Mouse (Mus musculus) heart, embryonic 14.5 days (tissue): ENCODE measurements around the gene Prkg2. TPM values are rescaled to one million over a fixed set of nuclear protein-coding genes. Genes with fewer than 3 reads are reported as not detected.

Experiments
- ATAC-seq: fragments of 200-750 bp; cut with Nextera tagmentation; 2 replicates; pipeline ENCODE4 v1.8.0; 2017; ENCODE audit warnings: low read depth, moderate TSS enrichment; ENCODE audit not compliant: insufficient number of reproducible peaks, insufficient read depth, low FRiP score
- H3K27ac ChIP-seq, 2 experiments: fragments of 200-500 bp in 1 of 2; fragments of 300-500 bp in 1 of 2; sonication (generic) in 1 of 2; replicated peaks in 1 of 2; 2 replicates each; pipeline ENCODE4 v1.5.1; 2012 to 2014; ENCODE audit warnings: low read depth in 2 of 2, low read length in 2 of 2, control low read depth in 1 of 2, mild to moderate bottlenecking in 1 of 2, mixed read lengths in 1 of 2; ENCODE audit not compliant: control insufficient read depth in 1 of 2, insufficient read depth in 1 of 2
- H3K27me3 ChIP-seq: fragments of 300-500 bp; sonication (generic); 2 replicates; pipeline ENCODE4 v1.6.1; 2014; ENCODE audit warnings: mild to moderate bottlenecking, low read length, control low read depth; ENCODE audit not compliant: control insufficient read depth, insufficient read depth
- H3K36me3 ChIP-seq: fragments of 300-500 bp; sonication (generic); 2 replicates; pipeline ENCODE4 v1.6.1; 2014; ENCODE audit warnings: mild to moderate bottlenecking, control low read depth, low read length, mixed read lengths; ENCODE audit not compliant: control insufficient read depth, insufficient read depth
- H3K4me1 ChIP-seq, 2 experiments: fragments of 200-500 bp in 1 of 2; fragments of 300-500 bp in 1 of 2; sonication (generic) in 1 of 2; 2 replicates each; pipeline ENCODE4 v1.6.1; 2012 to 2014; ENCODE audit warnings: low read length in 2 of 2, control low read depth in 1 of 2, mixed read lengths in 1 of 2; ENCODE audit not compliant: control insufficient read depth in 2 of 2, insufficient read depth in 2 of 2
- H3K4me2 ChIP-seq: fragments of 300-500 bp; sonication (generic); 2 replicates; pipeline ENCODE4 v1.6.1; 2014; ENCODE audit warnings: mild to moderate bottlenecking, low read length
- H3K4me3 ChIP-seq, 2 experiments: fragments of 200-500 bp in 1 of 2; fragments of 300-500 bp in 1 of 2; sonication (generic) in 1 of 2; 2 replicates each; pipeline ENCODE4 v1.5.1; 2012 to 2014; ENCODE audit warnings: low read length in 2 of 2, mild to moderate bottlenecking in 2 of 2, control low read depth in 1 of 2, low read depth in 1 of 2, moderate library complexity in 1 of 2; ENCODE audit not compliant: control insufficient read depth in 1 of 2, insufficient read depth in 1 of 2
- H3K9ac ChIP-seq: fragments of 300-500 bp; sonication (generic); 2 replicates; pipeline ENCODE4 v1.6.1; 2014; ENCODE audit warnings: mild to moderate bottlenecking, low read length
- H3K9me3 ChIP-seq: fragments of 300-500 bp; sonication (generic); 2 replicates; pipeline ENCODE4 v1.6.1; 2016; ENCODE audit warnings: low read length, control low read depth; ENCODE audit not compliant: control insufficient read depth
- WGBS: fragments of 180-500 bp; shearing (Covaris S2); extraction: QIAGEN DNeasy Blood & Tissue Kit; methylation state at CpG from one replicate; pipeline ENCODE4 v1.1.7; 2014; 5-methylcytosine and 5-hydroxymethylcytosine counted together
- polyA plus RNA-seq: library from polyadenylated mRNA; unstranded; fragments of >200 nt; fragmentation: Nextera tagmentation; extraction: Ambion mirVana; gene quantifications from 2 replicates; pipeline ENCODE4 v1.2.1, GENCODE M21; 2014

The Prkg2 gene
- polyA plus RNA-seq, 1 experiment from 2014 or later: 0.24 TPM

GRCm38 (mm10) chr5:98900926-98901325 is 136.2 kb downstream of the Prkg2 start:
- 82% methylated on average over 5 of the region's 5 CpGs for WGBS
- no peak overlapping the region for H3K9ac ChIP-seq
- H3K9me3 ChIP-seq: no peaks in the 10 kb centered on the region
- H3K4me3 ChIP-seq: no peak overlapping the region
- no peak overlapping the region for H3K4me2 ChIP-seq
- ATAC-seq: no peak
- no peaks in the 10 kb centered on the region for H3K36me3 ChIP-seq
- H3K27me3 ChIP-seq: no peaks in the 10 kb centered on the region
- no peaks in the 10 kb centered on the region for H3K4me1 ChIP-seq
- no peak overlapping the region for H3K27ac ChIP-seq

- ATAC-seq: no peak
- no peaks in the 10 kb centered on the region for H3K9me3 ChIP-seq
- no peak overlapping the region for H3K27ac ChIP-seq
- no peaks in the 10 kb centered on the region for H3K36me3 ChIP-seq
- no peaks in the 10 kb centered on the region for H3K27me3 ChIP-seq
- no peak overlapping the region for H3K4me2 ChIP-seq
- no peak overlapping the region for H3K9ac ChIP-seq
- H3K4me1 ChIP-seq: no peaks in the 10 kb centered on the region
- H3K4me3 ChIP-seq: no peak overlapping the region
Measured at GRCm38 (mm10) chr5:98897946-98898345, 139.2 kb downstream of the Prkg2 start.

DNA sequence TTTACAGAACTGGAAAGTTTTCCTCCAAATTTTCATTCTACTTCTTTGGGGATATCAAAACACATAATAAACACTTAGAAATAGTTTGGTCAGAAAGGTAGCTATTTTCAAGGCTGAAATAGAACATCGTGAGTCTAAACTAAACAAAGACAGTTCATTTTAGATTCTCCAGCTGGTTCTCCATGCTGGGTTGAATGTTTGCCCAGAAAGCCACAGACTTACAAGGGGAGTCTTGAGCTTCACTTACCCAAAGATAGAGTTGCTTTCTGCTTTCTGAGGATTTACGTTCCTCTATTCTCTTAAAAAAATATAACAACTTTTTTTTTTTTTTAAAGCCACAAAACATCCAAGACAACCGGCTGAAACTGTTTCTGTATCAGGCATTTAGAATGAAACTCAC is 142.9 kb downstream of the Prkg2 start:
- no peaks in the 10 kb centered on the region for H3K27me3 ChIP-seq
- no peak for ATAC-seq
- no peak overlapping the region for H3K4me2 ChIP-seq
- H3K4me1 ChIP-seq: no peaks in the 10 kb centered on the region
- H3K9ac ChIP-seq: no peak overlapping the region
- H3K27ac ChIP-seq: no peak overlapping the region
- H3K36me3 ChIP-seq: no peaks in the 10 kb centered on the region
- no peaks in the 10 kb centered on the region for H3K9me3 ChIP-seq
- 87% methylated on average over 3 of the region's 3 CpGs for WGBS
- no peak overlapping the region for H3K4me3 ChIP-seq

DNA sequence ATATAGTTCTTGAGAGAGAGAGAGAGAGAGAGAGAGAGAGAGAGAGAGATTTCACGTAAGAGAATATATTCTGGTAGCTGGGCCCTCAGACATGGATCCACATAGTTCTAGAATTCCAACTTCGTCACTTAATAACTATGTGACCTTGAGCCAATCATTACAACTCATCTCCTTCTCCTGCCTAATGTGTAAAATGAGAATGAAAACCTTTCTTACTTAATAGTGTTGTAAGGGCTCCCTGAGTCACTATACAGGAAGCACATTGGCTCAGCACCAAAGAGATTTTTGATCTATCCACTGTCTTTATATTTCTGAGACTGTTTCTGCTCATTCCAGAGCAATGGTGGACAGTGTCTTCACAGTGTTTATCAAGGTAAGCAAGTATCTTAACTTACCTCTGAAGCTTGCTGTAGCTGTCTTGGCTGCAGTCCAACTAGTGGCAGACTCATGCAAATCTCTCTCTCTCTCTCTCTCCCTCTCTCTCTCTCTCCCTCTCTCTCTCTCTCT is 146.6 kb downstream of the Prkg2 start:
- ATAC-seq: no peak
- Histone ChIP-seq H3K9me3 (no peaks in the 10 kb centered on the region), H3K4me1 (no peaks in the 10 kb centered on the region), H3K4me3 (no peak overlapping the region), H3K4me2 (no peak overlapping the region), H3K27me3 (no peaks in the 10 kb centered on the region), H3K9ac (no peak overlapping the region), H3K36me3 (no peaks in the 10 kb centered on the region), H3K27ac (no peak overlapping the region)
- 64% methylated on average over 2 of the region's 2 CpGs for WGBS

GRCm38 (mm10) chr5:98882096-98882495 is 155.1 kb downstream of the Prkg2 start:
- 72% methylated on average over 3 of the region's 3 CpGs for WGBS
- H3K4me1 ChIP-seq: no peaks in the 10 kb centered on the region
- no peaks in the 10 kb centered on the region for H3K36me3 ChIP-seq
- no peak overlapping the region for H3K4me2 ChIP-seq
- no peaks in the 10 kb centered on the region for H3K9me3 ChIP-seq
- no peaks in the 10 kb centered on the region for H3K27me3 ChIP-seq
- no peak overlapping the region for H3K9ac ChIP-seq
- ATAC-seq: no peak
- H3K4me3 ChIP-seq: no peak overlapping the region
- H3K27ac ChIP-seq: no peak overlapping the region

Other genes with a start within 250 kb of the Prkg2 start
- 0.53 and 0.73 TPM in 2 replicates for gene Bmp3, start 182.9 kb downstream of the Prkg2 start, polyA plus RNA-seq